Mouse (Mus musculus) limb, embryonic 15.5 days (tissue): ENCODE results near the gene Wdr34. TPM values are rescaled to one million over a fixed set of nuclear protein-coding genes. Genes with fewer than 3 reads are reported as not detected.

Experiments
- ATAC-seq: fragments of 200-750 bp; cut with Nextera tagmentation; 2 replicates; pipeline ENCODE4 v1.8.0; 2017; ENCODE audit warnings: low read depth, moderate TSS enrichment; ENCODE audit not compliant: insufficient number of reproducible peaks, low FRiP score, low TSS enrichment
- H3K27ac ChIP-seq: fragments of 300-500 bp; sonication (generic); 2 replicates; pipeline ENCODE4 v1.5.1; 2015; ENCODE audit warnings: moderate library complexity, mild to moderate bottlenecking, inconsistent platforms
- H3K27me3 ChIP-seq: fragments of 300-500 bp; sonication (generic); 2 replicates; pipeline ENCODE4 v1.6.1; 2015; ENCODE audit warnings: inconsistent platforms
- H3K36me3 ChIP-seq: fragments of 300-500 bp; sonication (generic); 2 replicates; pipeline ENCODE4 v1.6.1; 2015; ENCODE audit warnings: inconsistent platforms
- H3K4me1 ChIP-seq: fragments of 300-500 bp; sonication (generic); 2 replicates; pipeline ENCODE4 v1.6.1; 2015; ENCODE audit warnings: inconsistent platforms
- H3K4me2 ChIP-seq: fragments of 300-500 bp; sonication (generic); 2 replicates; pipeline ENCODE4 v1.6.1; 2015; ENCODE audit warnings: mild to moderate bottlenecking, inconsistent platforms
- H3K4me3 ChIP-seq: fragments of 300-500 bp; sonication (generic); 2 replicates; pipeline ENCODE4 v1.5.1; 2015; ENCODE audit warnings: mild to moderate bottlenecking, inconsistent platforms
- H3K9ac ChIP-seq: fragments of 300-500 bp; sonication (generic); 2 replicates; pipeline ENCODE4 v1.6.1; 2015; ENCODE audit warnings: inconsistent platforms
- H3K9me3 ChIP-seq: fragments of 300-500 bp; sonication (generic); 2 replicates; pipeline ENCODE4 v1.6.1; 2016; ENCODE audit warnings: inconsistent platforms
- WGBS: fragments of 180-500 bp; shearing (Covaris S2); methylation state at CpG from one replicate; pipeline ENCODE4 v1.1.7; 2015; 5-methylcytosine and 5-hydroxymethylcytosine counted together
- microRNA-seq: library from miRNA; unstranded; fragments of <30 nt; microRNA quantifications from one replicate; pipeline ENCODE4, GENCODE M21; 2016
- polyA plus RNA-seq: library from polyadenylated mRNA; unstranded; fragments of >200 nt; fragmentation: Nextera tagmentation; extraction: Ambion mirVana; gene quantifications from 2 replicates; pipeline ENCODE4 v1.2.1, GENCODE M21; 2015

The Wdr34 gene
- polyA plus RNA-seq, 1 experiment from 2014 or later = 37.0 TPM

DNA sequence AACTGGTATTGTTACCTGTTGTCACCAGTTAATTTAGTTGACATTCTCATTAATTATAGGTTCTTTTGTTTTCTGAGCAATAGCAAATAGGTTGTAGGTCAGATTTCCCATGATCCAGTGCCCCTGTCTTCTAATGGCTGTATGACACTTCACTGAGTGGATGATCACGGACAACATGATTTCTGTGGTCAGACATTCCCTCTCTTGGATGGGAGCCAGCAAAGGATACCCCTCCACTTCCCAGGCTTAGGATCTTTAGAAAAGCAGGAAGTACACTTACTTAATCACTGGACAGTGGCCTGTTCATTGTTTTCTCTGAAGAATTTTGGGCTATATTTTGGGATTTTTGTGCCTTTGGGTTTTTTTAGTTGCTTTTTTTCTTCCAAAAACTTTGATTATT lies 39.6 kb downstream of the Wdr34 start:
- H3K4me2 ChIP-seq = no peak overlapping the region
- no peak overlapping the region for H3K9ac ChIP-seq
- H3K27me3 ChIP-seq = no peaks in the 10 kb centered on the region
- H3K4me3 ChIP-seq = no peak overlapping the region
- H3K36me3 ChIP-seq = peaks cover 95% of the 10 kb centered on the region
- no peak for ATAC-seq
- H3K27ac ChIP-seq = no peak overlapping the region
- WGBS = 71% methylated on average over 1 of the region's 1 CpGs
- H3K9me3 ChIP-seq = no peaks in the 10 kb centered on the region
- H3K4me1 ChIP-seq = no peaks in the 10 kb centered on the region

DNA sequence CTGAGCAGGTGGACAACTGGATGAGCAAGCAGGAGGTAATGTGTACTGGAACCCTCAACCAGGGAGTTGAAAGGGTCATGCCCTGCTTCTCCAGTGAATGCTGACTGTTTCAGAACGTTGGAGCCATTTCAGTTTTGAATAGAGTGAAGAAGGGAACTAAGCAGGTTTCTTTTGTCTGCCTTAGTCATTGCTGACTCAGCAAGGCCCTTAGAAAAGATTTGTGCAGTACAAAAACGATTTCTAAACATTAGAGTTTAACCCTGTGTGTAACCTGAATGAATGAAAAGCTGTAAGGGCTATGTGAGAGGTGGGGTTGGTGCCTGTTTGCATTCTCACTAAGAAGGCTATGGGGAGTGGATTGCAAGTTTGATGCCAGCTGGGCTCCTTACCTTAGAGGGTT lies 56.7 kb downstream of the Wdr34 start:
- Histone ChIP-seq H3K27ac (no peak overlapping the region), H3K4me1 (no peaks in the 10 kb centered on the region), H3K9me3 (no peaks in the 10 kb centered on the region), H3K36me3 (peaks cover 99% of the 10 kb centered on the region), H3K9ac (no peak overlapping the region), H3K27me3 (no peaks in the 10 kb centered on the region), H3K4me2 (no peak overlapping the region), H3K4me3 (no peak overlapping the region)
- 63% methylated on average over 2 of the region's 2 CpGs for WGBS
- no peak for ATAC-seq

Small RNAs within 50 kb of the gene (microRNA-seq; reads per million reads assigned to microRNA genes)
- not detected for gene Mir6997

Other genes with a start within 250 kb of the Wdr34 start
- 19.1 and 22.2 TPM in 2 replicates for gene Slc27a4, start 246.2 kb downstream of the Wdr34 start, polyA plus RNA-seq
- 24.4 and 27.5 TPM in 2 replicates for gene Urm1, start 228.8 kb downstream of the Wdr34 start, polyA plus RNA-seq
- gene Cercam, start 179.7 kb downstream of the Wdr34 start, polyA plus RNA-seq = 53.1 and 64.1 TPM in 2 replicates
- 49.6 and 52.1 TPM in 2 replicates for gene Odf2, start 159.7 kb downstream of the Wdr34 start, polyA plus RNA-seq
- 58.0 and 59.5 TPM in 2 replicates for gene Gle1, start 113.5 kb downstream of the Wdr34 start, polyA plus RNA-seq
- gene Sptan1, start 83.3 kb downstream of the Wdr34 start, polyA plus RNA-seq = 89.3 and 95.5 TPM in 2 replicates
- 323 and 361 TPM in 2 replicates for gene Set, start 8.5 kb upstream of the Wdr34 start, polyA plus RNA-seq
- gene Pkn3, start 28.8 kb upstream of the Wdr34 start, polyA plus RNA-seq = 8.6 and 10.4 TPM in 2 replicates
- gene Zdhhc12, start 44.8 kb upstream of the Wdr34 start, polyA plus RNA-seq = 21.1 and 21.6 TPM in 2 replicates
- gene Zer1, start 75.7 kb upstream of the Wdr34 start, polyA plus RNA-seq = 6.5 and 8.6 TPM in 2 replicates
- 5.5 and 8.0 TPM in 2 replicates for gene Tbc1d13, start 84.9 kb upstream of the Wdr34 start, polyA plus RNA-seq
- gene Endog, start 122.6 kb upstream of the Wdr34 start, polyA plus RNA-seq = 14.8 and 17.0 TPM in 2 replicates
- gene Spout1, start 129.6 kb upstream of the Wdr34 start, polyA plus RNA-seq = 75.0 and 75.2 TPM in 2 replicates
- gene Kyat1, start 157.0 kb upstream of the Wdr34 start, polyA plus RNA-seq = 12.4 TPM in 2 replicates
- 40.6 and 42.5 TPM in 2 replicates for gene Lrrc8a, start 188.8 kb upstream of the Wdr34 start, polyA plus RNA-seq
- gene Gm28035, start 191.7 kb upstream of the Wdr34 start, polyA plus RNA-seq = 0.10 and 0.11 TPM in 2 replicates
- gene Phyhd1, start 217.3 kb upstream of the Wdr34 start, polyA plus RNA-seq = 5.9 and 6.8 TPM in 2 replicates
- gene Gm28038, start 232.2 kb upstream of the Wdr34 start, polyA plus RNA-seq = not detected in 2 replicates
- gene Dolk, start 237.5 kb upstream of the Wdr34 start, polyA plus RNA-seq = 31.5 and 33.4 TPM in 2 replicates
- gene Nup188, start 237.5 kb upstream of the Wdr34 start, polyA plus RNA-seq = 28.2 and 32.4 TPM in 2 replicates